Mouse (Mus musculus) neutrophil, adult 59 days (primary cell): Measurements from ENCODE around the gene Fnip2. TPM values are rescaled to one million over a fixed set of nuclear protein-coding genes. Genes with fewer than 3 reads are reported as not detected.

Source experiments
- total RNA-seq, 2 experiments: library from RNA; stranded (reverse); gene quantifications; 1 replicate in 1 of 2; 2 replicates in 1 of 2; pipeline ENCODE4 v1.2.4; 2023

The Fnip2 gene
- 10 to 100 TPM; 34.0 to 34.1 TPM for total RNA-seq

GRCm38 (mm10) chr3:79567703-79568362, at the start of gene Fnip2:
Fnip2 (minus strand) TSS chr3:79567796.

DNA sequence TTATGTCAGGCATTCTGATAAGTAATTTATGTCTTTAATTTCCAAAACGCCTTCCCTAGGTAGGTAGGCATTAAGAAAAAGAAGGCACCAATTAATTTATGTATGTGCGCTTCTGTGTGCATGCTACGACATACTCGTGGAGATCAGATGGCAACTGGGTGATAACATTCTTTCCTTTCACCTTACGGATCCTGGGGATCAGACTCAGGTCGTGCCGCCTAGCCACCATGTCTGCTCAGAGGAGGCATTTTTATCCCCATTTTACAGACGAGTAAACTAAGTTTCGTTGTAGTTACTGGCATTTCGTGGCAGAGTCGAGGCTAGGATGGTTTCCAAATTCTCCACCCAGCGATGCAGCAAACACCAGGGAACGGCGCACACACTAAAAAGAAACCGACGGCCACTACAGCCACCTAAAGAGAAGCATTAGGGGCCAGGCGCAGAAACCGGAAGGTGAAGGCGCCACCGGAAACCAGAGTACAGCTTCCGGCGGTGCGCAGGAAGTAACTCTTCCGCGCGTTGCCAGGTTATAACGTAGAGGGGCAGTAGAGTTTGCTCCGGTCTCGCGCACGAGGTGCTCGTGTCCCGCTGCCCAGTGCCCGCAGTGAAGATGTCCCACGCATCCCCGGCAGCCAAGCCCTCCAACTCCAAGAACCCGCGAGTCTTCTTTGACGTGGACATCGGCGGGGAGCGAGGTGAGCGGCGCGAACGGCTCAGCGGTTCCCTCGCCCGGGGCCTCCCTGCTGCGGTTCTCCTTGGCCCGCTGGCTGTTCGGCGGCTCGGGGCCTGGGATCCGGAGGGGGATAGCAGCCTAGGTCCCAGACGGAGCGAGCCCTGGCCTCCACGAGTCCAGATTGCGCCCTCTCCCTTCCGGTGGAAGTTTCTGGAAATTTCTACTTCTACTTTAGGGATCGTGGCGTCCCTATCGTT, 23.5 kb upstream of the Fnip2 start, which contains the start of gene Ppid:
TSS of gene Ppid (plus strand) at position 480 of the 930 bp plus-strand sequence.

Other genes starting within 250 kb of the Fnip2 start
- gene Gm17359, start 231.1 kb downstream of the Fnip2 start, total RNA-seq, result not detected
- 10 to 100 TPM; 30.6 to 37.1 TPM for gene Ppid, start 23.5 kb upstream of the Fnip2 start, total RNA-seq
- gene 4930579G24Rik, start 61.3 kb upstream of the Fnip2 start, total RNA-seq, result 1 to 10 TPM; 7.2 to 8.3 TPM
- gene Etfdh, start 61.7 kb upstream of the Fnip2 start, total RNA-seq, result 10 to 100 TPM; 19.1 to 21.4 TPM
- gene Rxfp1, start 170.1 kb upstream of the Fnip2 start, total RNA-seq, result not detected